Mouse (Mus musculus) embryonic facial prominence, embryonic 15.5 days (tissue): ENCODE measurements around the gene Cish. TPM values are rescaled to one million over a fixed set of nuclear protein-coding genes. Genes with fewer than 3 reads are reported as not detected.

ENCODE experiments used
- ATAC-seq: fragments of 200-750 bp; cut with Nextera tagmentation; 2 replicates; pipeline ENCODE4 v1.8.0; 2017; ENCODE audit warnings: low read depth, moderate TSS enrichment; ENCODE audit not compliant: insufficient number of reproducible peaks, low FRiP score, low TSS enrichment
- H3K27ac ChIP-seq: fragments of 300-500 bp; sonication (generic); replicated peaks from 2 replicates; pipeline ENCODE4 v1.5.1; 2015; ENCODE audit warnings: mild to moderate bottlenecking, inconsistent platforms
- H3K27me3 ChIP-seq: fragments of 300-500 bp; sonication (generic); 2 replicates; pipeline ENCODE4 v1.6.1; 2015; ENCODE audit warnings: inconsistent platforms
- H3K36me3 ChIP-seq: fragments of 300-500 bp; sonication (generic); 2 replicates; pipeline ENCODE4 v1.6.1; 2015; ENCODE audit warnings: mild to moderate bottlenecking, inconsistent platforms
- H3K4me1 ChIP-seq: fragments of 300-500 bp; sonication (generic); 2 replicates; pipeline ENCODE4 v1.6.1; 2015; ENCODE audit warnings: inconsistent platforms
- H3K4me2 ChIP-seq: fragments of 300-500 bp; sonication (generic); replicated peaks from 2 replicates; pipeline ENCODE4 v1.6.1; 2015; ENCODE audit warnings: mild to moderate bottlenecking, inconsistent platforms
- H3K4me3 ChIP-seq: fragments of 300-500 bp; sonication (generic); replicated peaks from 2 replicates; pipeline ENCODE4 v1.5.1; 2015; ENCODE audit warnings: mild to moderate bottlenecking, inconsistent platforms
- H3K9ac ChIP-seq: fragments of 300-500 bp; sonication (generic); 2 replicates; pipeline ENCODE4 v1.6.1; 2015; ENCODE audit warnings: inconsistent platforms
- H3K9me3 ChIP-seq: fragments of 300-500 bp; sonication (generic); replicated peaks from 2 replicates; pipeline ENCODE4 v1.6.1; 2016; ENCODE audit warnings: inconsistent platforms
- WGBS: fragments of 180-500 bp; shearing (Covaris S2); methylation state at CpG from one replicate; pipeline ENCODE4 v1.1.7; 2015; 5-methylcytosine and 5-hydroxymethylcytosine counted together
- polyA plus RNA-seq: library from polyadenylated mRNA; unstranded; fragments of >200 nt; fragmentation: Nextera tagmentation; extraction: Ambion mirVana; gene quantifications from 2 replicates; pipeline ENCODE4 v1.2.1, GENCODE M21; 2015

The Cish gene
- polyA plus RNA-seq, 1 experiment from 2014 or later, result 18.9 TPM

DNA sequence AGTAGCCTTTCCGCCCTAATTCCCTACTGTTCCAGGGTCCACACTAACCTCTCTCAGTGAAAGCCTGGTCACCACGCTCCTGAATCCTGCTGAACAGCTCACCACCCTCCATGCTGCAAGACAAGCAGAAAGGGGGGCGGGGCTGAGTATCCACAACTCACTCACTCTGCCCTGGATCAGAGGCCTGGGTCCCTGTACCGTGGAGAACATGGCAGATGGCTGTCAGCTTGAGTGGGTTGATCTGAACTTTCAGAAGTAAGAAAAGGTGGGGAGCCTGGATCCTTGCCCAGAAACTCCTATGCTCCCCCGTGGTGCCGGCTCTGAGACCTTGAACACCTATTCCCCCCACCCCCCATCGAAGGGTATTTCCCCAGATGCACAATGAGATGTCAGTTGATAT is 33.5 kb upstream of the Cish start:
- no peak for ATAC-seq
- no peak overlapping the region for H3K9ac ChIP-seq

DNA sequence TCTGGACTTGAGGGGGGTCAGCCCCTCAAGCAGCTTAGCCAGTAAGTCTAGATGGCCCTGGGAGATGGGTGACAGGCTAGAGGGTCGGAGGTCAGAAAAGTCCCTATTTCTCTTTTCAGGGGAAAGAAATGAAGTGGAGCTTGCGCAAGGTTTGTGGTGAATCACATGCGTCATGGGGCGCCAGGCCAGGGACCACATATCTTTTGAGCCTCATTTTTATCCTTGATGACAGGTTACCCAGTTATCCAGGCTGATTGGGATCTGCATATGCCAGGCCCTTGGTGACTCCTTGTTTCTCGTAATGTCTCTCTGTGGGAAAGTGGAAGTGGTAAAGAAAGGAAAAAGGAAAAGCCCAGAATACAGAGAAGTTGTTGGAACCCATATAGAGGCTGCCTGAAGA is 31.9 kb upstream of the Cish start:
- Histone ChIP-seq H3K36me3 (no peaks in the 10 kb centered on the region), H3K9me3 (no peaks in the 10 kb centered on the region), H3K9ac (no peak overlapping the region), H3K27ac (no peak overlapping the region), H3K27me3 (no peaks in the 10 kb centered on the region), H3K4me2 (no peak overlapping the region), H3K4me3 (no peak overlapping the region), H3K4me1 (peaks cover 6% of the 10 kb centered on the region; the same call in 1 of the 2 replicates)
- ATAC-seq, result no peak
- 81% methylated on average over 5 of the region's 5 CpGs for WGBS

More for the DNA sequence above, 33.5 kb upstream of the Cish start:
- no peak overlapping the region for H3K4me3 ChIP-seq
- no peaks in the 10 kb centered on the region for H3K9me3 ChIP-seq
- 76% methylated on average over 7 of the region's 7 CpGs for WGBS
- no peak overlapping the region for H3K4me2 ChIP-seq
- peaks cover 6% of the 10 kb centered on the region; the same call in 1 of the 2 replicates for H3K4me1 ChIP-seq
- no peaks in the 10 kb centered on the region for H3K27me3 ChIP-seq
- no peaks in the 10 kb centered on the region for H3K36me3 ChIP-seq
- H3K27ac ChIP-seq, result no peak overlapping the region

DNA sequence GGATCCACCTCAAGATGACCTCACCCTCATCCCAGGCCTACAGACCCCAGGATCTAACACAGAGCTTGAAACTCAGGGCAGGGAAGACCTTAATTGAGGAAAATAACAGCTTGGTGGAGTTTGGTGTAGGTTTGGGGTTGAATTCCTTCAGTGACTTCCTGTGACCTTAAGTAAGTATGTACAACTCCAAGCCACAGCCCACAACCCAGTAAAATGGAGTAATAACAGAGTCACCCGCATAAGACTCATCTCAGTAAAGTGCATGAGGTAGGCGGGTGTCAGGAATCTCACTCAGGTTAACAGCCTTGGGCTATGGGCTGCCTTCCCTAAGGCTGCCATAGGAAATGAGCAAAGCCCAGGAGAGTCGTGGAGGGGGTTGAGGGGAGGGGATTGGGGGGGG is 31.1 kb upstream of the Cish start:
- H3K4me3 ChIP-seq, result no peak overlapping the region
- no peaks in the 10 kb centered on the region for H3K9me3 ChIP-seq
- no peak overlapping the region for H3K9ac ChIP-seq
- no peak overlapping the region for H3K4me2 ChIP-seq
- peak; percentile 44; the same call in 1 of the 2 replicates for ATAC-seq
- no peaks in the 10 kb centered on the region for H3K36me3 ChIP-seq
- H3K27me3 ChIP-seq, result no peaks in the 10 kb centered on the region
- 51% methylated on average over 3 of the region's 3 CpGs for WGBS
- H3K4me1 ChIP-seq, result peaks cover 5% of the 10 kb centered on the region; the same call in 1 of the 2 replicates
- no peak overlapping the region for H3K27ac ChIP-seq

DNA sequence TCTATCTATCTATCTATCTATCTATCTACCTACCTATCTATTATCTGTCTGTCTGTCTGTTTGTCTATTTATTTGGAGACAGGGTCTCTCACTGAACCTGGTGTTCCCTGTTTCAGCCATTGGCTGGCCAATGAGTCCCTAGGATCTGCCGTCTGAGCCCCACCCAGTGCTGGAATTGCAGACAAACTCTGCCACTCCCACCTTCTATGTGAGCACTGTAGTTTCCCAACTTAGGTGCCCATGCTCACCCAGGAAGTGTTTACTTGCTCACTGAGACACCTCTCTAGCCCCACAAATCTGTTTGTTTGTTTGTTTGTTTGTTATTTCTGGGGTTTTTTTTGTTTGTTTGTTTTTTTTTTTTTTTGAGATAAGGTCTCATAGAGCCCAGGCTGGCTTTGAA is 28.8 kb upstream of the Cish start:
- Histone ChIP-seq H3K9ac (no peak overlapping the region), H3K27me3 (no peaks in the 10 kb centered on the region), H3K4me3 (no peak overlapping the region), H3K36me3 (no peaks in the 10 kb centered on the region), H3K4me1 (peaks cover 3% of the 10 kb centered on the region; the same call in 1 of the 2 replicates), H3K9me3 (no peaks in the 10 kb centered on the region), H3K4me2 (no peak overlapping the region), H3K27ac (no peak overlapping the region)
- 54% methylated on average over 1 of the region's 1 CpGs for WGBS
- ATAC-seq, result no peak

DNA sequence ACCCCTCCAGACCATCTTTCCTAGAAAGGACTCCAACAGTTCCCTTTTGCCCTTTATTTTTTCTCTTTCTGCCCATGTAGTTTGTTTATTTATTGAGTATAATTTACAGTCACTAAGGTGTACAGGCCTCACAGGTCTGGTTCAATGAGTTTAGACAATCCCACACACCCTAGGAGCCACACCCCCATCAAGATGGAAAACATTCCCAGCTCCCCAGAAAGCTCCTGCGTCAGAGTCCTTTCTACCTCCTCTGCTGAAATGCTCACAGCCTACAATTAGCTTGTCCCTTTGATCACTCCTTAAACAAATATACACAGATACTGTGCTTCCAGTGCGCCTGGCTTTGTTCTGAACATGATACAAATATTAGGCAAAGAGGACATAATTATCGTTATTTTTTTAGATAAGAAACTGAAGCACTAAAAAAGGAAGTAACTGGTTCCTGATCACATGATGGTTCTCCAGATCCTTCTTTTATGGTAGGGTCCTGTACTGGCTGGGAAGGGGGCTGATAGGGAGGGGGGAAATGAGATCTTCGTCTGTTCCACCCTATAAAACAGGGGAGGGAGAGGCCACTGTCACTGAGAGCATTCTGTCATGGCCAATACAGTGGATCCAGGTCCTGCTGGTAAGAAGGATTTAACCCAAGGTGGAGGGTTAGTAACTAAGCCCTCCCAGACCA is 28.0 kb upstream of the Cish start:
- Histone ChIP-seq H3K4me3 (no peak overlapping the region), H3K4me2 (no peak overlapping the region), H3K36me3 (no peaks in the 10 kb centered on the region), H3K9me3 (no peaks in the 10 kb centered on the region), H3K9ac (no peak overlapping the region), H3K27ac (no peak overlapping the region), H3K4me1 (peaks cover 5% of the 10 kb centered on the region), H3K27me3 (no peaks in the 10 kb centered on the region)
- ATAC-seq, result no peak
- WGBS, result 40% methylated on average over 4 of the region's 4 CpGs

DNA sequence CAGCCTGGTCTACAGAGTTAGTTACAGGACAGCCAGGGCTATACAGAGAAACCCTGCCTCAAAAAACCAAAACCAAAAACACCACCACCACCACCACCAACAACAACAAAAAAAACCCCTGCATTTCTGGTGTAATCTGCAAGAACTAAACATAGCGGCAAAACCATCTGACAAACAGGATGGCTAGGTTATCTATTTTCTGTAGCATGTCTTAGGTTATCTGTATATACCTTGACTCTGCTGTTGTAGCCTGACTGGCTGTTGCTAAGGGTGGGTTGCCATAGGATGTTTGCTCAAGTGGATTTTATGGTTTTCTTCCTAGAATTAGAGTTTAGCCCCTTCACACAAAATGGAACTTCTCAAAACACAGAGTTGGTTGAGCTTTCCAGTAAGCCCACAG is 26.1 kb upstream of the Cish start:
- 85% methylated on average over 1 of the region's 1 CpGs for WGBS
- ATAC-seq, result no peak
- H3K4me2 ChIP-seq, result no peak overlapping the region

DNA sequence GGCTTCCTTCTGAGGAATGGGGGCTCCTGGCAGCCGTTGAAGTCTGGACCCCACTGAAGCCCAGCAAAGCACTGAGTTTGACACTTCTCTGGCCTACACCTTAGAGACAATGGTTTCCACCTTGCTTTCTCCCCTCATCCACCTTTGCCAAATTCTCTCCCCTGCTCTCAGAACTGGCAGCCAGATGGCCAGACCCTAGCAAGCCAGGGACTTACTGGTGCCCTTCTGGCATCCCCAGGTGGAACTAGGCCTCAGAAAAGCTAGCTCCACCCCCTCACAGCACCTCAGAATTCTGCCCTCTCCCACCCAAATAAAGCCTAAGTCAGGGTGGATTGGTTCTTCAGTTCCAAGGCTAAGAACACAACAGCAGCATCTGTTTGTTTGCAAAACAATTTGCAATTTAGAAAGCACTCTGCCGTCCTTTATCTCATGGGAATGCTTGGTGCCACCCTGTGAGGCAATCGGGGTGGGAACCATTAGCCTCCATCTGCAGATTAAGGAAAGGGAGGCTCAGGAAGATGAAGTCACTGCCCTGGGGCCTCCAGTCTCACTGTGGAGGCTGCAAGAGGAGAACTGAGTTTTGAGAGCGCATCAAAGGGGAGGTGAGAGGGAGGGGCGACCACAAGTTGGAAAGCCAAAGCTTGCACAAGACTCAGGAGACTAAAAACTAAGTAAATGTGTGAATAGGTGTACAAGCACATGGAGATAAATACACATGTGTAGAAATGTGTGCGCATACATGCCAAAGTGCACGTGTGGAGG is 24.5 kb upstream of the Cish start:
- Histone ChIP-seq H3K9me3 (no peaks in the 10 kb centered on the region), H3K4me2 (no peak overlapping the region), H3K4me1 (peaks cover 3% of the 10 kb centered on the region; the same call in 1 of the 2 replicates), H3K9ac (no peak overlapping the region), H3K4me3 (no peak overlapping the region), H3K27me3 (no peaks in the 10 kb centered on the region), H3K36me3 (no peaks in the 10 kb centered on the region), H3K27ac (0 out of 2 replicates have a peak overlapping the region, but pooled peaks have one; percentile 19)
- 59% methylated on average over 7 of the region's 7 CpGs for WGBS
- ATAC-seq, result no peak

More for the DNA sequence above, 26.1 kb upstream of the Cish start:
- H3K9me3 ChIP-seq, result no peaks in the 10 kb centered on the region
- no peak overlapping the region for H3K27ac ChIP-seq
- no peaks in the 10 kb centered on the region for H3K36me3 ChIP-seq
- no peaks in the 10 kb centered on the region for H3K27me3 ChIP-seq
- H3K9ac ChIP-seq, result no peak overlapping the region
- H3K4me1 ChIP-seq, result peaks cover 5% of the 10 kb centered on the region
- no peak overlapping the region for H3K4me3 ChIP-seq

DNA sequence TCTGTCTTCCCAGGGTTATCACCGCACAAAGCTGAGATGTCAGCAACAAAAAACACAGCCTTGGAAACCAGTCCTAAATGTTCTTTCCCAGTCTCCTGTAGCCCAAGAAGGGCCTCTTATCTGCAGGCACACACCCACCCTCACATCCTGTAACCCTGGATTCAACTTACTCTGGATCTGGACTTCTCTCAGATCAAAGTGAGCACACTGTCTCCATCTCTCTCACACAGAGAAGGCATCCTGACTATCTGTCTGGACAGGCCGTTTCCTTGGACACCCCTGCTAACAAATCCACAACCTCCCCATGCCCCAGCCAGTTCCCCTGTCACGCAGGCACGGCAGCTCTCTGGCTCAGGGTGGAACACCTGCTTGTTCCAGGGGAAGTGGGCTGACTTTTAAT is 23.5 kb upstream of the Cish start:
- 54% methylated on average over 4 of the region's 4 CpGs for WGBS
- H3K9ac ChIP-seq, result no peak overlapping the region
- H3K36me3 ChIP-seq, result no peaks in the 10 kb centered on the region
- no peaks in the 10 kb centered on the region for H3K9me3 ChIP-seq
- H3K27ac ChIP-seq, result no peak overlapping the region
- H3K4me2 ChIP-seq, result no peak overlapping the region
- no peaks in the 10 kb centered on the region for H3K27me3 ChIP-seq
- no peak for ATAC-seq
- H3K4me1 ChIP-seq, result peaks cover 3% of the 10 kb centered on the region; the same call in 1 of the 2 replicates
- no peak overlapping the region for H3K4me3 ChIP-seq

DNA sequence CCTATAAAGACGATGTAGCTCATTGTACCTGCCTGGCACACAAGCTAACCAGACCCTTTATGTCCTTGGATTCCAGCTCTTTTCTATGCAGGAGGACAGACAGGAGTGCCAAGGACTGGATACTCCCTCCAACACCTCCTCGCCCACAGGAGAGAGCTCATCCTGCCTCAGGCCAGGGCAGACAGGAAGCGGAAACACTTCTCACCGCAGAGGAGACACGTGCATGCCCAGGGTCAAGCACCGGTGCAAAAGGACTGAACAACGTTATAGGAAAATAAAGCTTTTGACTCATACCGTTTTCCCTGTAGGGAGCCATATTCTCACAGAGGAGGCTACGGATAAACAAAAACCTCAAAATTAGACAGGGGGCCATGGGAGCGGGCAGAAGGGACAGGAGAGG is 22.6 kb upstream of the Cish start:
- Histone ChIP-seq H3K27ac (no peak overlapping the region), H3K9me3 (no peaks in the 10 kb centered on the region), H3K27me3 (no peaks in the 10 kb centered on the region), H3K4me1 (peaks cover 3% of the 10 kb centered on the region; the same call in 1 of the 2 replicates), H3K4me2 (no peak overlapping the region), H3K36me3 (no peaks in the 10 kb centered on the region), H3K9ac (no peak overlapping the region), H3K4me3 (no peak overlapping the region)
- 58% methylated on average over 10 of the region's 10 CpGs for WGBS
- ATAC-seq, result no peak

DNA sequence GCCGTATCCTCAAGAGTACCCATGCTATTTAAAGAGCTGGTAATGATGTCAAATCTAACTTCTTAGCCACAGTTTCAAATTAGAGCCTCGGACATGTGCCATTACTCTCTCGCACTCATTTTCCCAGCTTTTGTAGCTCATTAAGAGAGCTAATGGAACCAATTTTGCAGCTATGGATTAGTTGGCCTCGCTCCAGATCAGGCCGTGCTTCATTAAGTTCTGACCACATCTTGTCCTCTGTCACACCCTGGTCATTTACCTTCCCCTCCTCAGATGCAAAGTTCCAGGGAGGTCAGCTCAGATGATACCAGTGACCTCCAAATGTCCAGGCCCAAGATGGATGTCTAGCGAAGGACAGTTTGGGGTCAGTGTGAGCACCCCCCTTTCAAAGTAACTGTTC is 21.1 kb upstream of the Cish start:
- Histone ChIP-seq H3K4me1 (peaks cover 17% of the 10 kb centered on the region), H3K9me3 (no peaks in the 10 kb centered on the region), H3K9ac (no peak overlapping the region), H3K36me3 (no peaks in the 10 kb centered on the region), H3K27me3 (no peaks in the 10 kb centered on the region), H3K4me2 (no peak overlapping the region), H3K27ac (no peak overlapping the region), H3K4me3 (no peak overlapping the region)
- 78% methylated on average over 6 of the region's 6 CpGs for WGBS
- no peak for ATAC-seq

DNA sequence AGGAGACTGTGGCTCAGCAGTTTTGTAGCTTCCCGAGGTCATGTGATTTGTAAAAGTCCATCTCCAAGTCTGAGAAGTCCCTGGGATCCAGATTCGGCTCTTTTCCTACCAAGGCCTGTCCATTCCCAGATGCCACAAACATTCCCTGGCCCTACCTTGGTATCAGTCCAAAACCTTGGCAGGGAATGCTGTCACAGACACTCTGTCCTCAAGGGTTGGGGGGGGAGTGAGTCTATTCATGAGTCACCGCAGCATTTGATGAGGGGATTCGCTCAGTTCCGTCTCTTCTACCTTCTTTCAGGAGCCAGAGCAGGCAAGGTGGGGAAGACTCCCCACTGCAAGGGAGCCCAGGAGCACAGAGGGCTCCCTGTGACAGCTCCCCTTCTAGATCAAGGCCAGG is 20.1 kb upstream of the Cish start:
- WGBS, result 83% methylated on average over 5 of the region's 5 CpGs
- Histone ChIP-seq H3K27ac (no peak overlapping the region), H3K36me3 (no peaks in the 10 kb centered on the region), H3K9ac (no peak overlapping the region), H3K9me3 (no peaks in the 10 kb centered on the region), H3K27me3 (no peaks in the 10 kb centered on the region), H3K4me3 (no peak overlapping the region), H3K4me2 (no peak overlapping the region), H3K4me1 (peaks cover 27% of the 10 kb centered on the region)
- ATAC-seq, result no peak
